Mouse (Mus musculus): ENCODE measurements around the gene Smg9.

DNA sequence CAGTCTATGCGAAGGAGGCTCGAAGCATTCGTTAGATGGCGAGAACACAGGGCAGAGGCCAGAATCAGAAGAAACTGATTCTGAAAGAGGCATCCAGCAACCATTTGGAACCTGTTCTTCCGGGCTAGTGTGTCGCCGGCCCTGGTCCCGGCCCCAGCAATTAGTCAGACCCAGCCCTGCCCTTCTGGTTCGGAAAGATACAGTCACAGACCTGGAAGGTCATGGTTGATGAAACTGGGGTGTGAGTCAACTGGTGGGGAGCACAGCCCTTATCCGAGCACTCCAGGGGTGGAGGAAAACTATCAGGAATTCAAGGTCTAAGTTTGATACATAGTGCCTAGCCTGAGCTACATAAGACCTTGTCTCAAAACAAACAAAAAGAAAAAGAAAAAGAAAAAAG lies 43.3 kb upstream of the Smg9 start:
- TF ChIP-seq MXI1 (IDR thresholded peaks at IDR 0.05; ENCODE audit: low read depth, low read length) (no peak), TAL1 (IDR thresholded peaks at IDR 0.05; ENCODE audit: low read length) (peak; percentile 33; the same call in 1 of the 2 replicates), EP300 (IDR thresholded peaks at IDR 0.05; ENCODE audit: low read depth in 1 of 2, low read length in 2 of 2) (no peak), POLR2A (IDR thresholded peaks at IDR 0.05; ENCODE audit: control insufficient read depth in 1 of 2, insufficient read depth in 1 of 2, low read depth in 1 of 2, low read length in 2 of 2, poor library complexity in 1 of 2) (no peak), RAD21 (IDR thresholded peaks at IDR 0.05; ENCODE audit: low read depth, low read length) (no peak), UBTF (IDR thresholded peaks at IDR 0.05; ENCODE audit: borderline replicate concordance, insufficient read depth, low read depth, low read length) (no peak), CTCF (IDR thresholded peaks at IDR 0.05 in 2 of 3, conservative IDR thresholded peaks at IDR 0.05 in 1 of 3; ENCODE audit: control insufficient read depth in 1 of 3, insufficient read depth in 1 of 3, low read depth in 2 of 3, low read length in 3 of 3, poor library complexity in 1 of 3, severe bottlenecking in 1 of 3) (no peak), MAFK (IDR thresholded peaks at IDR 0.05; ENCODE audit: borderline replicate concordance, low read depth, low read length) (no peak)
